Mouse (Mus musculus): ENCODE measurements around the gene Golt1a. TPM values are rescaled to one million over a fixed set of nuclear protein-coding genes. Genes with fewer than 3 reads are reported as not detected.

Golt1a gene
- total RNA-seq, 1 experiment = not detected

GRCm38 (mm10) chr1:133315775-133316174 is 6.2 kb downstream of the Golt1a start:
- Histone ChIP-seq H3K27ac (ENCODE audit: insufficient read depth, low read depth, low read length, poor library complexity, severe bottlenecking) (no peak overlapping the region), H3K9me3 (ENCODE audit: control insufficient read depth, insufficient read depth, low read depth, low read length) (no peaks in the 10 kb centered on the region), H3K36me3 (ENCODE audit: control insufficient read depth, insufficient read depth, low read length, poor library complexity, severe bottlenecking) (no peaks in the 10 kb centered on the region), H3K9ac (ENCODE audit: insufficient read depth, low read depth, low read length, poor library complexity, severe bottlenecking) (no peak overlapping the region), H3K4me3 (ENCODE audit: insufficient read depth in 1 of 2, low read depth in 1 of 2, low read length in 2 of 2, poor library complexity in 1 of 2, severe bottlenecking in 1 of 2) (no peak overlapping the region), H3K4me1 (ENCODE audit: control insufficient read depth in 2 of 2, insufficient read depth in 2 of 2, low read length in 2 of 2, poor library complexity in 1 of 2) (peaks cover 0 to 7% of the 10 kb centered on the region in 2 experiments; a peak in 1 of 4 replicates)
- in situ Hi-C loops (cut with MboI; ENCODE audit: low sequenced_read_pairs in 2 of 2, unreplicated experiment in 2 of 2) = loop anchor here in 1 of 2 experiments (5.0 kb wide), 1 partner anchor 37 kb away; the partner anchor contains the start of gene Ren1
- DNase-seq (ENCODE audit: low read depth, low spot score) = no peak
- no peak for TF ChIP-seq ZC3H11A (IDR thresholded peaks at IDR 0.05; ENCODE audit: borderline replicate concordance, low read depth, low read length)
- TF ChIP-seq CHD2 (IDR thresholded peaks at IDR 0.05; ENCODE audit: low read depth, low read length) = no peak
- no peak for TF ChIP-seq MAFK (IDR thresholded peaks at IDR 0.05; ENCODE audit: insufficient read depth, low read depth, low read length)

GRCm38 (mm10) chr1:133316577-133316976 is 7.0 kb downstream of the Golt1a start:
- Histone ChIP-seq H3K4me1 (ENCODE audit: control insufficient read depth in 2 of 2, insufficient read depth in 2 of 2, low read length in 2 of 2, poor library complexity in 1 of 2) (peaks cover 0 to 7% of the 10 kb centered on the region in 2 experiments; a peak in 1 of 4 replicates), H3K9ac (ENCODE audit: insufficient read depth, low read depth, low read length, poor library complexity, severe bottlenecking) (no peak overlapping the region), H3K27ac (ENCODE audit: insufficient read depth, low read depth, low read length, poor library complexity, severe bottlenecking) (no peak overlapping the region), H3K4me3 (ENCODE audit: insufficient read depth in 1 of 2, low read depth in 1 of 2, low read length in 2 of 2, poor library complexity in 1 of 2, severe bottlenecking in 1 of 2) (no peak overlapping the region), H3K9me3 (ENCODE audit: control insufficient read depth, insufficient read depth, low read depth, low read length) (no peaks in the 10 kb centered on the region), H3K36me3 (ENCODE audit: control insufficient read depth, insufficient read depth, low read length, poor library complexity, severe bottlenecking) (no peaks in the 10 kb centered on the region)
- no peak for DNase-seq (ENCODE audit: low read depth, low spot score)
- TF ChIP-seq MAFK (IDR thresholded peaks at IDR 0.05; ENCODE audit: insufficient read depth, low read depth, low read length) (no peak), CHD2 (IDR thresholded peaks at IDR 0.05; ENCODE audit: low read depth, low read length) (no peak), ZC3H11A (IDR thresholded peaks at IDR 0.05; ENCODE audit: borderline replicate concordance, low read depth, low read length) (no peak), HCFC1 (IDR thresholded peaks at IDR 0.05; ENCODE audit: borderline replicate concordance, insufficient read depth, low read length) (no peak), ZNF384 (IDR thresholded peaks at IDR 0.05; ENCODE audit: low read depth, low read length) (no peak)
- in situ Hi-C loops (cut with MboI; ENCODE audit: low sequenced_read_pairs in 2 of 2, unreplicated experiment in 2 of 2) = loop anchor here in 1 of 2 experiments (5.0 kb wide), 1 partner anchor 36 kb away; the partner anchor contains the start of gene Ren1

GRCm38 (mm10) chr1:133317149-133317548 is 7.5 kb downstream of the Golt1a start:
- no peak overlapping the region for H3K27ac ChIP-seq (ENCODE audit: insufficient read depth, low read depth, low read length, poor library complexity, severe bottlenecking)
- H3K4me3 ChIP-seq (ENCODE audit: insufficient read depth in 1 of 2, low read depth in 1 of 2, low read length in 2 of 2, poor library complexity in 1 of 2, severe bottlenecking in 1 of 2) = no peak overlapping the region
- H3K9me3 ChIP-seq (ENCODE audit: control insufficient read depth, insufficient read depth, low read depth, low read length) = no peaks in the 10 kb centered on the region
- no peak for DNase-seq (ENCODE audit: low read depth, low spot score)
- peaks cover 0 to 4% of the 10 kb centered on the region in 2 experiments; a peak in 1 of 4 replicates for H3K4me1 ChIP-seq (ENCODE audit: control insufficient read depth in 2 of 2, insufficient read depth in 2 of 2, low read length in 2 of 2, poor library complexity in 1 of 2)
- no peak for TF ChIP-seq CHD2 (IDR thresholded peaks at IDR 0.05; ENCODE audit: low read depth, low read length)
- no peak for TF ChIP-seq ZC3H11A (IDR thresholded peaks at IDR 0.05; ENCODE audit: borderline replicate concordance, low read depth, low read length)
- TF ChIP-seq MAFK (IDR thresholded peaks at IDR 0.05; ENCODE audit: insufficient read depth, low read depth, low read length) = no peak
- no peak for TF ChIP-seq HCFC1 (IDR thresholded peaks at IDR 0.05; ENCODE audit: borderline replicate concordance, insufficient read depth, low read length)
- no peak for TF ChIP-seq ZNF384 (IDR thresholded peaks at IDR 0.05; ENCODE audit: low read depth, low read length)
- H3K9ac ChIP-seq (ENCODE audit: insufficient read depth, low read depth, low read length, poor library complexity, severe bottlenecking) = no peak overlapping the region
- in situ Hi-C loops (cut with MboI; ENCODE audit: low sequenced_read_pairs in 2 of 2, unreplicated experiment in 2 of 2) = loop anchor here in 1 of 2 experiments (5.0 kb wide), 1 partner anchor 35 kb away; the partner anchor contains the start of gene Ren1
- no peaks in the 10 kb centered on the region for H3K36me3 ChIP-seq (ENCODE audit: control insufficient read depth, insufficient read depth, low read length, poor library complexity, severe bottlenecking)

GRCm38 (mm10) chr1:133321267-133321925 is 11.8 kb downstream of the Golt1a start, which contains the start of gene Kiss1:
Kiss1 (plus strand) TSS chr1:133321875.
- Histone ChIP-seq H3K4me3 (ENCODE audit: insufficient read depth in 1 of 2, low read depth in 1 of 2, low read length in 2 of 2, poor library complexity in 1 of 2, severe bottlenecking in 1 of 2) (no peak within 1 kb of the TSS), H3K9ac (ENCODE audit: insufficient read depth, low read depth, low read length, poor library complexity, severe bottlenecking) (no peak within 1 kb of the TSS), H3K9me3 (ENCODE audit: control insufficient read depth, insufficient read depth, low read depth, low read length) (no peaks in the 10 kb centered on the region), H3K27ac (ENCODE audit: insufficient read depth, low read depth, low read length, poor library complexity, severe bottlenecking) (no peak within 1 kb of the TSS), H3K4me1 (ENCODE audit: control insufficient read depth in 2 of 2, insufficient read depth in 2 of 2, low read length in 2 of 2, poor library complexity in 1 of 2) (peaks cover 2 to 5% of the 10 kb centered on the region in 2 experiments; a peak in 2 of 4 replicates), H3K36me3 (ENCODE audit: control insufficient read depth, insufficient read depth, low read length, poor library complexity, severe bottlenecking) (no peaks in the 10 kb centered on the region)
- TF ChIP-seq ZNF384 (IDR thresholded peaks at IDR 0.05; ENCODE audit: low read depth, low read length) = no peak
- TF ChIP-seq ZC3H11A (IDR thresholded peaks at IDR 0.05; ENCODE audit: borderline replicate concordance, low read depth, low read length) = no peak
- no peak for TF ChIP-seq HCFC1 (IDR thresholded peaks at IDR 0.05; ENCODE audit: borderline replicate concordance, insufficient read depth, low read length)
- no peak for TF ChIP-seq MAFK (IDR thresholded peaks at IDR 0.05; ENCODE audit: insufficient read depth, low read depth, low read length)
- TF ChIP-seq CHD2 (IDR thresholded peaks at IDR 0.05; ENCODE audit: low read depth, low read length) = no peak
- DNase-seq (ENCODE audit: low read depth, low spot score) = no peak
- in situ Hi-C loops (cut with MboI; ENCODE audit: low sequenced_read_pairs in 2 of 2, unreplicated experiment in 2 of 2) = no loop called here

Measured in ES-E14 (cell line).